Mouse (Mus musculus) brain, adult 2 months (tissue): ENCODE data around the gene Lcn3.
"Not testable (repeated sequence)": the region's sequence is repeated elsewhere in the genome, so short reads cannot be mapped to it uniquely, and the experiment has no call there.

ENCODE experiments used
- DNase-seq: peaks from one replicate; pipeline ENCODE4 v3.0.0; 2011; ENCODE audit warnings: low read depth, low spot score

The Lcn3 gene

DNA sequence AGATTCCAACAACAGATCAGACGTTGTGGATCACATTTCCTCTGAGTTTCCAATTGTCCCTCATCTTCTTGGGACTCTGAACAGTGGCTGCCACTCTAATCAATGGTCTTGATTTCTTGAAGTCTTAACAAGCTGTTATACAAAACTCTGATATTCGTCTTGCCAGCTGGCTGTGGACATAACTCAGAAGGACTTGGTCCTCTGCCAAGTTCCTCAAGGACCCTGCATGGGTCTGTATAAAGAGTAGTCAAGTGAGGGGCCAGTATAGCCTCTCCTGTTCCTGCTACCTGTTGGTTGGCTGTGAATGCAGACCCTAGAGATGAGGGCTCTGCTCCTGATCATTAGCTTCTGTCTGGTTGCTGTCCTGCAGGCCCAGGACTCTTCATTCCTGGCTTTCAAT is at the start of gene Lcn3:
Lcn3 (plus strand) TSS at position 301 of the 400 bp plus-strand sequence.
- DNase-seq, result no peak

DNA sequence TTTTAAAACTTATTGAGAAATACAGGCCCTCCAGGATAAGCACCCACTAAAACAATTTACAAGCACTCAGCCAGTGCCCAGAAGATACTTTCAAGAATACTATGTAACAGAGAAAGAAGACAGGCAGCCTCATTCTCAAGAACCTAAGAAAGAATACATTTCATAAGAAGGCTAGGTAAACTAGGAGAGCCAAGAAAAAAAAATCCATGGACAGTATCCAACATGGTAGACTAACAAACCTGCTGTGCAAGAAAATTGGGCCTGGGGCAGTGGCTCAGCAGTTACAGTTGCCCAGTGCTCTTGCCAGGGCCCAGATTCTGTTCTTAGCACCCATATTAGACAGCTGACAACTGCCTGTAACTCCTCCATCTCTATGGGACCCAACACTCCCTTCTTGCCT is 48.1 kb upstream of the Lcn3 start:
- DNase-seq, result no peak

DNA sequence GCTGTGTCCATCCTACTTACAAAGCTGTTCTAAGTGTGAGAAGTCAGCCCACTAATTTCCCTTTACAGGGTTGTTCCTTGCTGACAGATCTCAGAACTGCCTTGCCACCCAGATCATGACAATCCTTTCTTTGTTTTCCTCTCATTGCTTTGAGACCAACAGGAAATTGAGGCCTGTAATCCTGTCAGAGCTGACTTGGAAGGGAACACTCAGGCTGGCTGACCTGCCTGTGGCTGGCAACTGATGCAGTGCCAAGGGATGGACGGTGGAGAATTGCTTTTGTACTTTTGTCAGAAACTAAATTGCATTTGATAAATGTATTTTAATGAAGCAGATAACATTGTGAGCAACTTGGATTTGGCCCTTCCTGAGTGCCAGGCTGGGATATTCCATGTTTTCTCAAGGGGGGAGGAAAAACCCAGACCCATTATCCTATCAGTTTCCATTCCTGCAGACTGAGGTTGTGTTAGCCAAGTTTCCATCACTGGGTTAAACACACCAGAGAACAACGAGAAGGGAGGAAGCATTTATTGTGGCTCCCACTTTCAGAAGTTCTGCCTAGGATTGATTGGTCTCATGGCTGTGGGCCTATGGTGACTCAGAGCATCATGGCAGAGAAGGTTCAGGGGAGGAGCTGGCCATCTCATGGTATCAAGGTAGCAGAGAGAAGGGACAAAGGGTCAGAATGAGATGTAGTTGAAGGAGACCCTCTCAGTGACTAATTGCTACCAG is 32.0 kb upstream of the Lcn3 start:
- no peak for DNase-seq

DNA sequence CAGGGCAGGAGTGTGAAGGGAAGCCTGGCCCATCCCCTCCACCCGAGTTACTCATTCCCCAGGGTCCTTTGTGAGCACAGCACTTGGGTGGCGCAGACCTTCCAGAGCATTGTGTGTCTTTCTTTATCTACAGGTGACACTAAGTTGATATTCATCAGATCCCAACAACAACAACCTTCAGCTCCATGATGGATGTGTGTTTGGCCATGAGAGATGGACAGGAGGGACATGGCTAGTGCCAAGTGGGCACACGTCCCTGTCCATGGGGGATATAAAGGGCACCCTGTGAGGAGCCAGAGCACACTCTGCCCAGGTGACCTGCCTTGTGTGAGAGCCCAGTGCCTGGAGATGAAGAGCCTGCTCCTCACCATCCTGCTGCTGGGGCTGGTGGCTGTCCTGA is 28.7 kb upstream of the Lcn3 start, which contains the start of gene Obp2b:
Obp2b (plus strand) TSS at position 301 of the 400 bp plus-strand sequence.
- not testable (repeated sequence) for DNase-seq

DNA sequence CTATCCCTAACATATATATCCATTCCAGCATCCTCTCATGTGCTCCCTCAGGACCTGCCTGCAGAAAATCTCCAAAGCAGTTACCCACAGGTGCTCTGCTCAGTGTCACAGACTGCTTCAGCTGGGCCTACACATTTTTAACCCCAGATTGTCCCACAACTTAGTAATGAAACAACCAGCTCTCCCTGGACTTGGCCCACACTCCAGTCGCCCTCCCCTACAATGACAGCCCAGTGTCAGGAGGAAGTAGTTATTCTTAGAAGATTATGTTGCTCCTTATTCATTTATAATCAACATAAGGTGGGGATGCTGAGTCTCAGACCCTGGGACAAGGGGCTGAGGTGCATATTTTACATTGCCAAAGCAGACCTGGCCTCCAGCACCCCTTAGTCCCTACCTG is 23.7 kb upstream of the Lcn3 start:
- no peak for DNase-seq

DNA sequence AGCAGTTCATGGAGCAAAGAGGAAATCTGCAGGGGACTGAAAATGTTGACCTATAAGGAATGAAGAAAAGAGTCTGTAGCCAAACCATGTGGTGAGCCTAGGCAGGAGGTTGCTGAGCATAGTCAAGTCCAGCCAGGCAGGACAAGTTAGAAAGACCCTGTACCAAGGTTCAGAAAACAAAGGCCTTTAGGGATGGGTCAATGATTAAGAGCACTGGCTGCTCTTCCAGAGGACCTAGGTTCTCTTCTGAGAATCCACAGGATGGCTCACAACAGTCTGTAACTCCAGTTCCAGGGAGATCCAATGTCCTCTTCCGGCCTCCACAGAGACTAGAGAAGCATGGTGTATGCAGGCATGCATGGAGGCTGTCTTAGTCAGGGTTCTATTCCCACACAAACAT is 11.2 kb upstream of the Lcn3 start:
- no peak for DNase-seq

DNA sequence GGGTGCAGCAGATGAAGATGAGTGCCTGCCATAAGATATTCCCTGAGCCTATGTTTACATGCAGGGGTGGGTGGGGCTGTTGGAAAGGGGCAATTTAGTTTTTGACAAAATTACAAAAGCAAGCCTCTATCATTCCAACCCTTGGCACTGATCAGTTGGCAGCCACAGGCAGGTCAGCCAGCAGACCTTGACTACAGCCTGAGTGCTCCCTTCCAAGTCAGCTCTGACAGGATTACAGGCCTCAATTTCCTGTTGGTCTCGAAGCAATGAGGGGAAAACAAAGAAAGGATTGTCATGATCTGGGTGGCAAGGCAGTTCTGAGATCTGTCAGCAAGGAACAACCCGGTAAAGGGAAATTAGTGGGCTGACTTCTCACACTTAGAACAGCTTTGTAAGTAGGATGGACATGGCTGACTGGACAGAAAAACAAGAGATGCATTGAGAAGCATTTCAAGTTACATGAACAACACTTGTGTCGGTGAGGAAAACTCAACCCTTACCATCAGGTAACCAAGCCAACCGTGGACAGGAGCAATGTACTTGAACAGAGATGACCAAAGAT is 7.2 kb upstream of the Lcn3 start:
- DNase-seq, result no peak

DNA sequence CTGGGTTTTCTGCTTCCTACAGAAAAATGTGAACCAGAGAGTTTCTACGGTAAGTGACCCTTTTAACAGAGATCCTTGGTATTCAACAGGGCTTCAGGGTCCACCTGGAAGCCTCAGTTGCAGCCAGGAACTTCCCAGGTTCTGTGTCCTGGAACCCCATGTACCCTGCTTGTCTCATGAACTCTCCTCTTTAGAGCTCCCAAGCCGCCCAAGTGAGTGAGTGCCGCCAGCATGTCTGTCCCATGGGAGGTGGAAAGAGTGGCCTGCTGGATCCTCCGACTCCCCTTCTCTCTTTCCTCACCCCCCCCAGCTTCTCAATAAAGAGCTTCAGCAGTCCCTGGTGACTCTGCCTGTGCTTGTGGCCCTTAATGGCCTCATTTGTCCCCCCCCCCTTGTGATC is 2.4 kb downstream of the Lcn3 start:
- no peak for DNase-seq

DNA sequence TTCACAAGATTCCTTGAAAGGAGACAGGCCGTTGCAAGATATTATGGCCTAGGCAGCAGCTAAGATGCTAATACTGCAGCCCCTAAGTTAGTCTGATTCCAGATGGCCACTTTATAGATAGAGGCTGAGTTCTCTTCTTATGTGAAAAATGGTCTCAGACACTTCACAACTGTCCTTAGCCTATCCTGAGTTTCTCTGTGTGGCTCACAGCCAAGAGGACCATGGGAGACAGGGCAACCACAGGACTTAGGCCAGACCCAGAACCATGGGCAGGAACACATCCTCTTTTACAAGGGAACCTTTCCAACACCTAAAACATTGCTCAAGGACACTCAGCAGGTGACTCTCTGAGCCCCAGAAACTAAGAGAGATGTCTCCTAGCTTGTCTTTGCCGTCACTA is 8.1 kb downstream of the Lcn3 start:
- DNase-seq, result no peak

DNA sequence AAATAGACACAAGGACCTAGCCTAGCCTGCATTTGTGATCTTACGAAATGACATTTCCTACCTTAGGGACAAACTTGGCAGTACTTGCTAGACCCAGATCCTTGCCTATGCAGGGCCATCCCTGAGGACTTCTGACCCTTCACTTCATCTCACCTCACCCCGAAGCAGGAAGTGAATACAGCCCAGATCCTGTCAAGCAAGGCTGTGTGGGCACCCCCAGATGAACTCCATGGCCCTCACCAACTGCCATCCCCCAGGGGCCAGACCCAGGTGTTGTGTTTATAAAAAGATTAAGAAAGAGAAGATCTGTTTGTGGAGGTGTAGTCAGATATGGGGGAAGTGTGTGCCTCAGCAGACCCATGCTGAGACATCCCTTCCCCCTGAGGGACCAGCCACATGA is 9.3 kb downstream of the Lcn3 start:
- no peak for DNase-seq

DNA sequence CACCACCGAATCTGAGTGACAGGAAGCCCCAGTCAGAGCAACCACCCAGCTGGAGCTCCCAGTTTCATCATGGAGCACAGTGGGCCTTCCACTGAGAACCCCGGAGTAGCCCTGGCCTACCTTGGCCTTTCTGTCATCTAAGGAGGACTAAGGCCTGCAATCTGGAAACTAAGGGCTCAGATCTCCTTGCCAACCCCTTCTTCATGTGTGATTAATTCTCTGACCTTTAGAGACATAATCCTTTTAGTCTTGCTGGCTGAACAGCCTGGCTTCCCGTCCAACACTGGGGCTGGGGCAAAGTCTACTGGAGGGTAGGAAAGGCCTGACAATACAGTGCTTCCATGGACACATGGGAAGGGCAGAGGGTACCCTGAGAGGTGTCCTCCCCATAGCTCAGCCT is 10.6 kb downstream of the Lcn3 start:
- peak; percentile 14 for DNase-seq

DNA sequence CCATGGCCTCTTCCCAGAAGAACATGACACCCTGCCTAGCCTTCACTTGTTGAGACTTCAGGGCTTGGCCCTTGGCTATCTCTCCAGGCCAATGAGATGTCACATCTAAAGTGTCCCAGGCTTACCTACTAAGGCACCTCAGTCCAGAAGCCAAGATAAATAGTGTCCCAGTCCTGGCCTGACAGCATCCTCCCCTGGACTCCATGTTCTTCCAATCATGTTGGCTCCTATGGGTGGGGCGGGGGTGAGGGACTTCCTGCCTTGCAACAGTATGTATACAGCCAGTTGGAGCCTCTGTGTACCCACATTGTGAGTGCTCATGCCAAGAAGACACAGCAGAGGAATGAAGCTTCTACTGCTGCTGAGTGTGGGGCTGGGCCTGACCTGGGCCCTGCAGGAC is 11.3 kb downstream of the Lcn3 start, which contains the start of gene Lcn11:
Lcn11 (plus strand) TSS at position 301 of the 400 bp plus-strand sequence.
- DNase-seq, result no peak

DNA sequence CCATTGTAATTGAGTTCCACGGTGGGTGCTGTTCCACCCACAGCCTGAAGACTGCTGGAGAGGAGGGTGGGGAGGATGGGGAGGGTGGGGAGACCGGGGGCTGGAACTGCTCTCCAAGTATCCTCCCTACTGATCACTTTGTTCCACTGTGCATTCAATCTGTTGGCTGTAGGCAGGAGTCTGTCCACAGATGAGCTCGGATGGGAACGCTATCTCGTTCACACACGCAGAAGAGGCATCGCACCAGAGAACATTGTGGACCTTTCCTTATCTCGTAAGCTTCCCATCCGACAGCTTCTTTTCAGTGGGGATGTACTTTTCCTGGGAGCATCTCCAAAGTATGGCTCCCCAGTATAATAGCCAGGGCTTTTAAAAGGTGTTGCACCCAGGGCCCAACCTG is 13.7 kb downstream of the Lcn3 start:
- no peak for DNase-seq

DNA sequence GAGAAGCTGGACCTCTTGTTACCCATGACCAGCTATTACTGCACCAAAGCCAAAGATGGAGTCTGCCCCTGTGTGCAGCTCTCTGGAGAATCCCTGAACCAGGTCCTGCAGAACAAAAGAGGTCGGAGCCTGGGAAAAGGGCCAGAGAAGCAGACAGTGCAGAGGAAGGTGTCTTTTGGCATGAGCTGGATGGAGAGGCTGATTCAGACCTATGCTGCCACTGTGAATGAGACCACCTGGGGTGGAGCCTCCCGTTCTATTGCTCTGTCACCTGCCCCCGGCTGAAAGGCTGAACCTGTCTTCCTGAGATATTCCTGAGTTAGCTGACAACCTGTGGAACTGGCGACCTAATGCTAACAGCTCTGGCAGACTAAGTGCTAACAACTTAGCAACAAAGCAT is 15.6 kb downstream of the Lcn3 start:
- DNase-seq, result peak; percentile 12

DNA sequence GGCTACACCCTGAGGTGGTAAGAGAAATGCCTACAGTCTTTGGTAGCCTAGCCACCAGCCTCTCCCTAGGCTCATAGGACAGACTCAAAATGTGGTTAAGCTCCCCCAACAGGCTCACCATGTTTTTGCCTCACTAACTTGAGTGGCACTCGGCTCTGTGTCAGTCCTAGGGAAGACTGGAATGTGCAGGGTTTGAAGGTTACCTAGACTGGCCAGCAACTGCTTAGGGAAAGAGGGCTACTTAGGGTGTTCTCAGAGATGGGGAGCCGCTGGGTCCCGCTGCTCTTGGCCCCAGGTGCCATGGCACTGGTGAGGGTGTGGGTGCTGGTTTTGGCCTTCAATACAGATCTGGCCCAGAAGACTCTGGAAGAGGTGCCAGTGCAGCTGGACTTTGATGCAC is 16.6 kb downstream of the Lcn3 start, which contains the start of gene Gm13539:
Gm13539 (plus strand) TSS at position 301 of the 400 bp plus-strand sequence.
- DNase-seq, result no peak

DNA sequence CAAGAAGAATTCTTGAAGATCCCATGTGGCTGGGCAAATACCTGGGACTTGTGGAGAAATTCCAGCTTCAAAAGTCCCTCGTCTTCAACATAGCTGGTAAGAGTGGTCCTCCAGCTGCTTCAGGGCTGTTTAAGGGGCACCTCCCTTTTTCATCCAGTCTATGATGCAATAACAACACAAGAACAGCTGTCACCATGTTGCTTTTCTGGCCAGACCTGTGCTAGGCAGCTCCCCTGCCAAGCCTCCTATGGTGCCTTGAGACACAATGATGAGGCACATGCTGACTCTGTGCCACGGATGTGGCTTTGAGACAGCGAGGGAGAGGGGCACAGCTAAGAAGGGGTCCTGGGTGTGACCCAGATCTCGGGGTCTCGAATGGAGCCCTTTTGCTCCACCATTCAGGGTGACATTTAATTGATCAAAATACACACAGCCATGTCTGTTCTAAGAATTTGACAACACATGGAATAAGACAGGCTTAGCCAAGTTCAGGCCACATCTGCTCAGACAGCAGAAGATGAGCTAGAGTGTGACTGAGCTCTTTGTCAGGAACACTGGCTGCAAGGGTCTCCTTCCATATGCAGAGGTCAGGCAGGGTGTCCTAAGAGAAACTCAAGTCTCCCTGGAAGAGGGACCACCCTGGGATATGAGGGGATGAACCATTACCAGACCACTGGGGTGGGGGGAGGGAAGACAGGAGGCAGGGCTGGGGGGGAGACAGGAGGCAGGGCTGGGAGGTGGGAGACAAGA is 20.4 kb downstream of the Lcn3 start:
- DNase-seq, result no peak

DNA sequence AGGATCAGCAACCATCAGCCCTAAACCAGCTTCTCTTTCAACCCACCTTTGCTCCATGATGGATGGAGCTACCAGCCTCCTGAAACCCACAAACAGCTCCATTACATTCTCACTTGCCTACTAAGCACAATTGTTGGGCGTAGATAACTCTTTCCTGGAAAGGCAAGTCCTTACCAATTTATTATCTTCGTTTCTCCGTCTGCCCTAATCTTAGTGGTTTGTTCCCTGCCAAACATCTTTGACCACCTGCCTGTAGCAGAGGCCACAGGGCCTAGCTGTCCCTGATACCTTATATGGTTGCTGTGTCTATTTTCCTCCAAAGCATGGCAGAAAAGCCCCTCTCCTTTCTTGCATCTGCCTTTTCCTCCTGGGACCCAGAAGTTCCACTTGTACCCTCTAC is 23.7 kb downstream of the Lcn3 start:
- no peak for DNase-seq

DNA sequence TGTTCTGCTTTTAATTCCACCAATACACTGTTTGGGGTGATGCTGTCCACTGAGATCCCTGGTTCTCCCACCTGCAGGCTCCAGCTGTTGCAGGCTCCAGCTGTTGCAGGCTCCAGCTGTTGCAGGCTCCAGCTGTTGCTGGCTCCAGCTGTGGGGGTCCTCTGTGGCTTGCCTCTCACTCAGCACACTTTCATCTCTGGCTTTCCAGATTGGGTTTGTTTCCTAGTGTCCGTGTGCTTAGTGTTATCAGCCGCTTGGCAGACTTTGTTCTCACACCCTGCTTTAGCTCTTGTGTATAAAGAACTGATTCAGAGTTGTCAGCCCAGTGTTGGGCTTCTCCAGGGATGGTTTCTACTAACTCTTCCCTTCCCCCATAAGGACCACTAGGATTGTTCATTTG is 32.3 kb downstream of the Lcn3 start:
- peak; percentile 52 for DNase-seq

DNA sequence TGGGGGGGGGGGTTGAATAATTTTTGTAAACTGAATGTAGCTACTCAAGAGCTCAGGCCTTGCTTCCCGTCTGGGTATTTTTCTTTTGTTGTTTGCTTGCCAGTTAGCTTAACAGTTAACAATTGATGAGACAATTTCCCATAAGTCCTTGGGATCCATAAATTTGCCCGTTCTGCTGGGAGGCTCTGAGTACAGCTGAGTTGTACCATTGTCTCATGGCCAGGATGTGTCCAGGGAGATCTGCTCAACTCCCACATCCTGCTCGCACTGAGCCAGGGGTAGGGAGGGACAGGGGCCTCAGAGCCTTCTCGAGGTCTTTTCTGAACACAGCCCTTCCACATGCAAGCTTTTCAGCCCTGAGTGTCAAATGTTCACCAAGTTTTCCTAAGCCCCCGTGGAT is 32.7 kb downstream of the Lcn3 start:
- DNase-seq, result peak; percentile 81

DNA sequence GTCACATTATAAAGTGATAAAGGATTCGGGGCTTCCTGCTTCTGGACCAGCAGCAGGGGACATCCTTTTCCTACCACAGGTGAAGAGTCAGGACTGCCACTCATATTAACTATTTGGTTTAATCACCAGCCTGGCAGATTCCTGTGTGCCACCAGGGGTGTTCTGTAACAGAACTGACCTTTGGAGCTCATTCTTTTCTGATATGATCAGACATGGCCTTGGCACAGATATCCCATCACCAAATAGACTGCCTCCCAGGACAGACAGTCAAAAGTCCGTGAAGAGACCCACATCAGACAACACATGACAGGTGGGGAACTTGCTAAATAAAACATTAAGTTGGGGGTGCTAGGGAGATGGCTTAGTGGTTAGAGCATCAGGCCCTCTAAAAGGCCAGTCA is 46.3 kb downstream of the Lcn3 start:
- no peak for DNase-seq

DNA sequence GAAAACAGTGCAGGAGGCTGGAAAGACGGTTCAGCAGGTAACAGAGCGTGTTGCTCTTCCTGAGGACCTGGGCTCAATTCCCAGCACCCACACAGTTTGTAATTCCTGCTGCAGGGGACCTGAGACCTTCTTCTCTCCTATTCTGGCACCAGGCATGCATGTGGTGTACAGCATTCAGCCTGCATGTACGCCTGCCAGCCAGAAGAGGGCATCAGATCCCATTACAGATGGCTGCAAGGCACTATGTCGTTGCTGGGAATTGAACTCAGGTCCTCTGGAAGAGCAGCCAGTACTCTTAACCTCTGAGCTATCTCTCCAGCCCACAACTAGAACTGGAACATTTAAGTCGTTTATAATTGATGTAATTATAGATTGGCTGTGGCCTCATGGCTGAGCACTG is 48.0 kb downstream of the Lcn3 start:
- DNase-seq, result no peak

DNA sequence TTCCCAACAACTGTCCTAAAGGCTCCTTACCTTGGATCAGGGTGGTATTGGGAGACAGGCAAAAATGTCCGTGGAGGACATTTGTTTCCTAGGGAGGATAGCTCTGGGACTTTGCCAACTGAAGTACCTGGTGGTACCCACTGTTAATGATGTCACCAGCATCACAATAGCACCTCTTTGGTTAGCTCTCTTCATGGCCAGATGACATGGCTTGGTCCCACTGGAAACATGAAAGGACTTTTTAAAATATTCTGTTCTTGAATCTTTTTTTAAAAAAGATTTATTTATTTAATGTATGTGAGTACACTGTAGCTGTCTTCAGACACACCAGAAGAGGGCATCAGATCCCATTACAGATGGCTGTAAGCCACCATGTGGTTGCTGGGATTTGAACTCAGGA is 50.4 kb downstream of the Lcn3 start, which contains the start of gene Glt6d1:
Glt6d1 (minus strand) TSS at position 101 of the 400 bp plus-strand sequence.
- not testable (repeated sequence) for DNase-seq
